Mouse (Mus musculus): ENCODE measurements around the gene P2rx1. TPM values are rescaled to one million over a fixed set of nuclear protein-coding genes. Genes with fewer than 3 reads are reported as not detected.

The P2rx1 gene
- 0.40 and 1.9 TPM in 2 replicates for polyA plus RNA-seq (2012; ENCODE audit: insufficient read depth, insufficient read length, missing spikeins)

DNA sequence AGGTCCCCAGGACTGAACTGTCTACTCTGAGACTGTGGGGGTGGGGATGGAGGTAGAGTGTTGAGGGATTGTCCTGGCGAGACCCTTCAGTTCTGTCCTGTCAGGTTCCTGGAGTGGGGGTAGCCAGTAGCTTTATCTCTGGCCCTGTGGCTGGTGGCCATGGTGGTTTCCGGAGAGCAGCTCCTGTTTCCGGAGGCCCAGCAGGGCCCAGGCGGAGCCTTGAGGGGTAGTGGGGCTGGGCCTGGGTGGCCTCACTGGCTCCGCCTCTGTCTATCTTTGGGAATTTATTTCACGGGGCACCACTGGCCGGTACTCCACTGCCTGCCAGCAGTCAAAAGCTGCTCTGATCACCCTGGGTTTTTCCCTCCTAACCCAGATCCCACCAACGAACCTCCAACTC is at the start of gene P2rx1:
Gene P2rx1, plus strand, starts transcription at position 333 of the 400 bp plus-strand sequence.
- Histone ChIP-seq H3K4me3 (ENCODE audit: insufficient read depth, low read depth, low read length) (no peak within 1 kb of the TSS), H3K27ac (replicated peaks; ENCODE audit: low read depth, low read length) (0 out of 2 replicates have a peak within 1 kb of the TSS, but pooled peaks have one; percentile 32)

DNA sequence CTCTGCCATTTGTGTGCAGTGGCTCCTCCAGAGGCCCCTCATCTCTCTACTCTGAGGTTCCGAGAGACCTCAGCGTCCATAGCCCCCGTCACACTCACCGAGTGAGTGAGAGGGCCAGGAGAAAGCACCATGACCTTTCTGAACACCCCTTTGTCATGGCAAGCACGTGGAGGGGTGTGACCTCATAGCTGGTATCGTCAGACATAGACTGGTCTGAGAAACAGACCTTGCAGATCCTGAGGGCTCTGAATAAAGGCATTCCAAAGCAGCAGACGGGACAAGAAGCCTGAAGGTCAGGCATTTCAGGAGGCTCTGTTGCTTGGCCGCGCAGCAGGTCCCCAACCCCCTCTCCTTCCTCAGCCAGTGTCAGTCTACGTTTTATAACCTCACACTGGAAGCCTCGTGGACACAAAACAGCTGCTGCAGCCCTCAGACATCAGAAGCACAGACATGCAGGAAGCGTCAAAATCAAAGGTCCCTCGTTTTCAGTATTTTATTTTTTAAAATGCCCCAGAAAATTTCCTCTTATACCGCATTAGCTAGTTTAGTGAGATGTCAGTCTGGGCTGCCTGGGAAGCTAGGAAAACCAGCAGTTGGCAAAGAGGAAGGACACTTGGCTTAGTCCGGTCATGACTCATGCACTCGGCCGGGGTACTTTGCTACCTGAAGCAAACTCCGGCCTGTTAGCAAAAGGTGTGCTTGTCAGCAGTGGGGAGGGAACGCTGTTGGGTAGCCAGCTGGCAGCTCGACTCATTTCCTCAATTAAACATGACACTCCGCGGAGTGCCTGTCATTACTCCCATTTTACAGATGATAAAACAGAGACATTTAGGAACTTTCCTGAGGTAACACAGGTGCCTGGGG is 47.5 kb upstream of the P2rx1 start:
- Histone ChIP-seq H3K27ac (replicated peaks; ENCODE audit: low read depth, low read length) (peak overlapping the region; percentile 60), H3K4me1 (ENCODE audit: control insufficient read depth, insufficient read depth, insufficient read length, low read length) (peaks cover 48% of the 10 kb centered on the region), H3K4me3 (ENCODE audit: insufficient read depth, low read depth, low read length) (no peak overlapping the region)

More for the DNA sequence above, at the start of gene P2rx1:
- H3K4me1 ChIP-seq (ENCODE audit: control insufficient read depth, insufficient read depth, insufficient read length, low read length) = peaks cover 7% of the 10 kb centered on the region; the same call in 1 of the 2 replicates

DNA sequence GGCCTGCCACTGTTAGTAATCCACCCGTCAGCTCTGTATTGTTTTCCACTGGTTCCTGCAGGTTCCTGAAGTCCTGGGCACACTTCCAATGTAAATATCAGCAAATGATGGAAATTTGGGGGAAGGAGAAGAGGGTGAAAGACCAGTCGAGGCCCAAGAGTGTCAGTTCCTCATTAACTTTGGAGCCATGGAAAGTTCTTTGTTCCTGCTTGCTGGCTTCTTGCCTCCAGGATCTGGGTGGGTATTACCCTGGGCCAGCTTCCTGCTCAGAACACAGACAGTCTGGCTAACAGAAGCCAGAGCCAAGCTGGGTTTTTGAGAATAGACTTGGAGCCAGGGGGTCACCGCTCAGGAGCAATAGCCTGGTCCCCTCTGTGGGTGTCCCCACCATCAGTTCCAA is 46.7 kb upstream of the P2rx1 start:
- H3K4me3 ChIP-seq (ENCODE audit: insufficient read depth, low read depth, low read length) = no peak overlapping the region
- peaks cover 40% of the 10 kb centered on the region for H3K4me1 ChIP-seq (ENCODE audit: control insufficient read depth, insufficient read depth, insufficient read length, low read length)
- peak overlapping the region; percentile 74 for H3K27ac ChIP-seq (replicated peaks; ENCODE audit: low read depth, low read length)

DNA sequence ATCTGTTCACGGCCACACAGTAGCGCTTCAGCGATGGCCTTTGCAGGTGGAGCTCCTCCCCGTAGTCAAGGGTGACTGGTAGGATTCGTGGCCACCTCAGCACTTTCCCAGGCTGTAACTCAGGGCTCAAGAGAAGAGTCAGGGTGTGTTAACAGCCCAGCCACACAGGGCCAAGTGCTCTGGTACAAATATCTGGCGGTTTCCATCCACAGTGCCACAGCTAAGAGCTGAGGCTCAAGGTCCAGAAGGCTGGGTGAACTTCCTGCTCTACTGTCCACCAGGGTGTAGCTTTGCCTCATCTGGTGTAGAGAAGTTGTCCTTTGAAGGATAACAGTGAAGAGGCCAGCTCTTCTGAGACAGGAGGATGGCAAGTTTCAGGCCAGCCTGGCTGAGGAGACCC is 46.2 kb upstream of the P2rx1 start:
- peak overlapping the region; percentile 74 for H3K27ac ChIP-seq (replicated peaks; ENCODE audit: low read depth, low read length)
- no peak overlapping the region for H3K4me3 ChIP-seq (ENCODE audit: insufficient read depth, low read depth, low read length)
- peaks cover 40% of the 10 kb centered on the region for H3K4me1 ChIP-seq (ENCODE audit: control insufficient read depth, insufficient read depth, insufficient read length, low read length)

DNA sequence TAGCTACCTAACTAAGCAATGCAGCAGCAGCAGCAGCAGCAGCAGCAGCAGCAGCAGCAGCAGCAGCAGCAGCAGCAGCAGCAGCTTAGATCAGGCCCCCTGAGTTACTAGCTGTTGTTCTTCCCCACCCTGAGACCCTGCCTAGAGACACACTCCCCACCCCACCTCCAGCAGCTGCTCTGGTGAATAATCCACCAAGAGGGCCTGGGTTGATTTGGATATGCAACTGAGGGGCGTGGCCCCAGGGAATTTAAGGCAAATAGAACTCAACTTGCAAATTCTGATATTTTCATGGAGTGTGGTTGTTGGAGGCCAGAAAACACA is 45.8 kb upstream of the P2rx1 start:
- Histone ChIP-seq H3K4me1 (ENCODE audit: control insufficient read depth, insufficient read depth, insufficient read length, low read length) (peaks cover 40% of the 10 kb centered on the region), H3K27ac (replicated peaks; ENCODE audit: low read depth, low read length) (peak overlapping the region; percentile 74), H3K4me3 (ENCODE audit: insufficient read depth, low read depth, low read length) (no peak overlapping the region)

DNA sequence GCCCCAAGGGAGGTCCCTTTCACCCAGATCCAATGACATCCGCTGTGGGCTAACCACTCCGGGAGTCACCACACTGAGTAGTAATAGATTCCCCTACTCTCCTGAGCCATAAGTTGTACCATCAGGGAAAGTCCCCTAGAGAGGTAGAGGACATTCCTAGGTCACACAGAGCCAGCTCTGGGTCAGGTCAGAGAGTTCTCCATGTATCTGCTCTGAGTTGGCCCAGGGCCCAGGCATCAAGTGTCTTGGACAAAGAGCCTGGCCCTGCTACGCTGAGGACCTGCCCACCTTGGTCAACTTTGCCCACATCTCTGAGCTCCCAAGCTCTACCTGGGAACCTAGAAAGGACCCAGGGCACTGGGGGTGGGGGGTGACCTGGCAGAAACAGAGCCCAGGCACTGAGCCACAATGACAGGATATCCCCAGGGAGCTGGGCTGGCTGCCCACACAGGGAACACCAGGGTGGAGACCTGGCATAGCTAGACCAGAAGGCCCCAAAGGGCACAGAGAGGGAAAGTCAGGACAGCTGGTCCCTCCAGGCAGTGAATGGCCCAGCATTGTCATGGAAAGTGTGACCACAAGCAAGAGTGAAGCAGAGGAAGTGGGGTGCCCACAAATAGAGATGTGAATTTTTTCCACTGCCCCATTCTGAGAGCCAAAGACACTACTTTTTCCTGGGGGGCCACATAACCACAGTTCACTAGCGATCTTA is 45.3 kb upstream of the P2rx1 start:
- H3K4me1 ChIP-seq (ENCODE audit: control insufficient read depth, insufficient read depth, insufficient read length, low read length) = peaks cover 40% of the 10 kb centered on the region
- no peak overlapping the region for H3K4me3 ChIP-seq (ENCODE audit: insufficient read depth, low read depth, low read length)
- peak overlapping the region; percentile 74 for H3K27ac ChIP-seq (replicated peaks; ENCODE audit: low read depth, low read length)

DNA sequence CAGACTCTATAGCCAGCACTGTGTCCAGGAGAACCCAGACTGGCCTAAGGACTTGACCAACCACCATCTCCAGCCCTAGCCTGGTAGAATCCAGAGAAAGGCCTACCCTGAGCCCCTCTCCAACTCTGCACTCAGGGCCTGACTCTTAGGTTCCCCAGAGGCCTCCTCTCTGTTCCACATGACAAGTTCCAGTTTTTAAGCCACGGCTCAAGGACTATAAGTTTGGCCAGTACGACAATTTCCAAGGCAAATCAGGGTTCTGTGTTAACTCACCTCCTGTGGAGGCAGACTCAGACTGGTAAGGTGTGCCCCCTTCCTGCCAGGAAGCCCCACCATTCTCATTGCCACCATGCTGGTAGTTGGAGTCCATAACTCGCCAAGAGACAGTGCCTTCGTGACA is 44.7 kb upstream of the P2rx1 start:
- no peak overlapping the region for H3K4me3 ChIP-seq (ENCODE audit: insufficient read depth, low read depth, low read length)
- peaks cover 40% of the 10 kb centered on the region for H3K4me1 ChIP-seq (ENCODE audit: control insufficient read depth, insufficient read depth, insufficient read length, low read length)
- peak overlapping the region; percentile 74 for H3K27ac ChIP-seq (replicated peaks; ENCODE audit: low read depth, low read length)

DNA sequence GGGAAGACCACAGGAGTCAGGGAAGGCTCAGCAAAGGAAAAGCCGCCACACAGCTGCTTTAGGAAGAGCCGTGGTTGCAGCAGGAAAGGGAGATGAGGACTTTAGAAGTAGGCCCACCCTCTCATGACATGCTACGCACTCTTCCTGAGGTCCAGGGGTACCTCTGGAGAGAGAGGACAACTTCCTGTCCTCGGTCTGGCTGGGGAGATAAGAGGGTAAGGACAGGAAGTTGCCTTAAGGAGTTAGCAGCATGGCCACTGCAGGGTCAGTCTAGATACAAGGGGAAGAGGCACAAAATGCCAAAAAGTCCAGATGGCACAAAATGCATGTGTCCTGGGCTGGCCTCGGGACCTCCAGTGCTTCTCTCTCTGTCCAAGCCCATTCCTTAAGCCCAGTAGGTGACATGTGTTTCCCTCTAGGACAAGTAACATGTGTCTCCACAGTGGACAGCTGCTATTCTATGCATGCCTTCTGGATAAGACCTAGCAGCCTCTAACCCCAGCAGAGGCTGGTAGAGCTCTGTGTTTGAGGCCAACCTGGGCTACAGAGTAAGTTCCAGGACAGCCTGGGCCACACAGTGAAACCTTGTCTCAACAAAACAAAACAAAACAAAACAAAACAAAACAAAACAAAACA is 43.4 kb upstream of the P2rx1 start:
- no peak overlapping the region for H3K4me3 ChIP-seq (ENCODE audit: insufficient read depth, low read depth, low read length)
- peak overlapping the region; percentile 42 for H3K27ac ChIP-seq (replicated peaks; ENCODE audit: low read depth, low read length)
- peaks cover 40% of the 10 kb centered on the region for H3K4me1 ChIP-seq (ENCODE audit: control insufficient read depth, insufficient read depth, insufficient read length, low read length)

DNA sequence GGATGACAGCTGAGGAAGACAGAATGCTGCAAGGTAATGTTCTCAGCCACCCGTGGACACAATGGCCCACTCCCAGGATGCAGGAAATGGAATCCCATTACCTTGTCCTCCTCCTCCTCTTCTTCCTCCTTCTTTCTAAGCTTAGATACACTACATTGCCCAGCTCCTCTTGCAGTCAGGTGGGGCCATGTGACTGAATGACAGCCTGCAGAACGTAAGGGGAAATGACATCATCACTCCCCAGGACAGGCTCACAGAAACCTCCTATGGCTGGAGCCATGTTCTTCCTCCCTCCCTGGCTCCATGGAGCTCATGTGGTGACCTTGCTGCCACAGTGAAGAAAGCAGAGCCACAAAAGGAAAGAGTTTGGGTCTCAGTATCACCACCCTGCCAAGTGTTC is 41.6 kb upstream of the P2rx1 start:
- no peak overlapping the region for H3K27ac ChIP-seq (replicated peaks; ENCODE audit: low read depth, low read length)
- no peak overlapping the region for H3K4me3 ChIP-seq (ENCODE audit: insufficient read depth, low read depth, low read length)
- H3K4me1 ChIP-seq (ENCODE audit: control insufficient read depth, insufficient read depth, insufficient read length, low read length) = peaks cover 41% of the 10 kb centered on the region

DNA sequence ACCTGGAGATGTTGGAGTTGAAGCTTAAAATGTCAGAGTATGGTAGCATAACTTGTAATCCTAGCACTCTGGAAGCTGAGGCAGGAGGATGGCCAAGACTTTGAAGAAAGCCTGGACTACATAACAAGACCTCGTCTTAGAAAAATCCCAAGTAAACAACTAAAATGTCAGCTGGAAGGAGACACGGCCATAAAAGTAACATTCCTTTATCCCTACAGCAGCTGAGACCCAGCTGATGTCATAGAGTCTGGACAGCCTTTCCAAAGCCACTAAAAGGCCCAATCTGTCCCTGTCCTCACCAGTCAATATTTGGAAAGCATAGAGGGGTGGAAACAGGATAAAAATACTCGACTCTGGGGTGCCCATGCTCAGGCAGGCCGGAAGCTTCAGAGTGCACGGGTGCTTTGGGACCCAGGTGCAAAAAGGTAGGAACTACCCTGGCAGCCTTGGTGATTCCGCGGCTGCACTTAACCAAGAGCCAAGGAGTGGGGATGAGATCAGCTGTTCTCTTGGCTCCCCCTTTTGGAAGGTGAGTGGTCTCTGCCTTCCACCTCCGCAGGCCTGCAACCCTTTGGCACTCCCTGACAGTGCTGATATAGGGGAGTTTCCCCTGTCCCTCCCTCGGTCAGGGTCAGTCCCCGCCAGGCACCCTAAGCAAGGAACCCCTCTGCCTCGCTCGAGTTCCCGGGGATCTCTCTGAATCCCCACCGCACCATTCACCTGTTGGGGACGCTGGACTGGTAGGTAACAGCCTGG is 38.8 kb upstream of the P2rx1 start:
- H3K4me3 ChIP-seq (ENCODE audit: insufficient read depth, low read depth, low read length) = peak overlapping the region; percentile 64; the same call in 1 of the 2 replicates
- peaks cover 17% of the 10 kb centered on the region for H3K4me1 ChIP-seq (ENCODE audit: control insufficient read depth, insufficient read depth, insufficient read length, low read length)
- H3K27ac ChIP-seq (replicated peaks; ENCODE audit: low read depth, low read length) = no peak overlapping the region

DNA sequence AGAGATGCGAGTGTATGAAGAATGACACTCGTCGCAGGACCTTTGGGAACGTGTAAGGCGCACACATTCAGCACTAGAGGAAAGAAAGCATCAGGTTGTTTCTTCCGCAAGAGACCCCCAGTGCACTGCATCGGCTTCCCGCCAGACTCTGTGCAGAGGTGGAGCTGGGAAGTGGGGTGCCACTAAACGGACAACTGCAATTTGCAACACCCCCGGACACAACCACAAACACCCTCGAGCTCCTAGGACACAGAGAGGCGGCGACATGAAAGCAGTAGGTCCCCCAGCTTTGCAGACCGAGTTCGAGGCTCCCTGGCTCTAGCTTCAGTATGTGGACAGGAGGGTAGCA is 38.2 kb upstream of the P2rx1 start:
- peaks cover 11% of the 10 kb centered on the region for H3K4me1 ChIP-seq (ENCODE audit: control insufficient read depth, insufficient read depth, insufficient read length, low read length)
- no peak overlapping the region for H3K27ac ChIP-seq (replicated peaks; ENCODE audit: low read depth, low read length)
- H3K4me3 ChIP-seq (ENCODE audit: insufficient read depth, low read depth, low read length) = peak overlapping the region; percentile 64

DNA sequence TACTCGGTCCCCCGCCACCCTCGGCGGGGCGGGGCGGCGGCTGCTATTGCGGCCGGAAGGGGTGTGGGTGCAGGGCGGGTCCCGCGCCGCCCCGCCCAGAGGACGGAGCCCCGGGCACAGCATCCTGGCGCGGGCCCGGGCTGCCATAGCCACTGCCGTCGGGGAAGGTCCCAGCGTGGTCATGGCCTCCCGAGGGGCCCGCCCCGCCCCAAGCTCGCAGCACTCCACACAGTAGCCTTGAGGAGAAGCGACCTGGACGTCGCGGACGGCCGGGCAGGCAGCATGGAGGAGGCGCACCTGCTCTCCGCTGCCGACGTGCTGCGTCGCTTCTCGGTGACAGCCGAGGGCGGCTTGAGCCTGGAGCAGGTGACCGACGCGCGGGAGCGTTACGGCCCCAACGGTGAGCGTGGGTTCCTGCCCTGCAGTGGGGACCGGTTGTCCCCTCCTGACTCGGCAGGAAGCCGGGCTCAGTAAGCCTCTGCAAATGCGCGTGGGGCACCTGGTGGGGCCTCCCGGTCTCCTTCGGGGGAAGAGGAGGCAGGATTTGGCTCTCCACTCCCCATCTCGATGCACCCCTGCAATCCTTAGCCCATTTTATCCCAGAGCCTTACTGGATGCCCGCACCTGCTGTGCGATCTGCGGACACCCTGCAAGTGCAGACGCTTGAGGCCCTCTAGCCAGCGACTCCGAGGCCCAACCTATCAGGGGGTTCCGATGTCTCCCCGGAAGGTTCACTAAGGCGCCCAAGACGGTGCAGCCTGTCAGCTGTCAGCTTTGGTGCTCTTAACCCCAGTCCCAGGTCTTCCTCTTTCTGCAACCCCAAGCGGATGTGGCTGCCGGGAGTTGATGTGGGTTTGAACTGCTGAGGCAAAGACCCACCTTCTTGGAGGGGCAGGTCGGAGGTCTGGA is 37.6 kb upstream of the P2rx1 start, which contains the start of gene Atp2a3:
Gene Atp2a3, plus strand, starts transcription at position 98 of the 909 bp plus-strand sequence.
- Histone ChIP-seq H3K27ac (replicated peaks; ENCODE audit: low read depth, low read length) (no peak within 1 kb of the TSS), H3K4me1 (ENCODE audit: control insufficient read depth, insufficient read depth, insufficient read length, low read length) (peaks cover 7% of the 10 kb centered on the region)

DNA sequence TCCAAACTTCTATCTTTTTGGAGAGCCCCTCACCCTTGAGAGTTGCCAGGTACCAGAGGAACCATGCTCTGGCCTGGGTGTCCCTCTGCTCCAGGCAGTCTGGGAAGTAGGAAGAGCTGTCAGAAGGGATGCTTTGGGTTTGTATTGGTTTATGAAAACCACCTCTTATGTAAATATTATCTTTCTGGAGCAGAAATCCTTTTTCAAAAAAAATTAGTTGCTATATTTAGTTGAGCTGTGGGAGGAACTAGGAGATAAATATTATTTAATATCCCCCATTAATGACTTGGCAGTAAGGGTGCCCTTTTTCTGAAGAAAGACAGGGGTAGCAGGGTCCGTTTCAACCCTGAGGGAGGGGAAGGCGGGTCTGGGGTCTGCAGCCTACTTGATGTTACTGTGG is 36.5 kb upstream of the P2rx1 start:
- no peak overlapping the region for H3K4me3 ChIP-seq (ENCODE audit: insufficient read depth, low read depth, low read length)
- no peak overlapping the region for H3K27ac ChIP-seq (replicated peaks; ENCODE audit: low read depth, low read length)

More for the DNA sequence above, 37.6 kb upstream of the P2rx1 start, which contains the start of gene Atp2a3:
- peak within 1 kb of the TSS; percentile 64 for H3K4me3 ChIP-seq (ENCODE audit: insufficient read depth, low read depth, low read length)

More for the DNA sequence above, 36.5 kb upstream of the P2rx1 start:
- peaks cover 7% of the 10 kb centered on the region for H3K4me1 ChIP-seq (ENCODE audit: control insufficient read depth, insufficient read depth, insufficient read length, low read length)
